Mouse (Mus musculus) limb, embryonic 11.5 days (tissue): ENCODE measurements around the gene Slc9c1. TPM values are rescaled to one million over a fixed set of nuclear protein-coding genes. Genes with fewer than 3 reads are reported as not detected.

ENCODE experiments used
- ATAC-seq: fragments of 200-750 bp; cut with Nextera tagmentation; 2 replicates; pipeline ENCODE4 v1.8.0; 2017; ENCODE audit warnings: low read depth; ENCODE audit not compliant: insufficient number of reproducible peaks, low FRiP score, low TSS enrichment
- DNase-seq: peaks from one replicate; pipeline ENCODE4 v3.0.0-alpha.2; 2015; ENCODE audit warnings: low spot score
- H3K27ac ChIP-seq: fragments of 300-500 bp; sonication (generic); replicated peaks from 2 replicates; pipeline ENCODE4 v1.5.1; 2014; ENCODE audit warnings: low read depth, mild to moderate bottlenecking, low read length
- H3K27me3 ChIP-seq: fragments of 300-500 bp; sonication (generic); 2 replicates; pipeline ENCODE4 v1.6.1; 2014; ENCODE audit warnings: mild to moderate bottlenecking, low read length, mixed read lengths; ENCODE audit not compliant: control insufficient read depth, insufficient read depth
- H3K36me3 ChIP-seq: fragments of 300-500 bp; sonication (generic); 2 replicates; pipeline ENCODE4 v1.6.1; 2014; ENCODE audit warnings: mild to moderate bottlenecking, low read length, moderate library complexity, mixed read lengths; ENCODE audit not compliant: control insufficient read depth, insufficient read depth
- H3K4me1 ChIP-seq: fragments of 300-500 bp; sonication (generic); 2 replicates; pipeline ENCODE4 v1.6.1; 2014; ENCODE audit warnings: low read length, mixed read lengths; ENCODE audit not compliant: control insufficient read depth, insufficient read depth
- H3K4me2 ChIP-seq: fragments of 300-500 bp; sonication (generic); 2 replicates; pipeline ENCODE4 v1.6.1; 2014; ENCODE audit warnings: low read depth, mild to moderate bottlenecking, moderate library complexity; ENCODE audit not compliant: severe bottlenecking
- H3K4me3 ChIP-seq: fragments of 300-500 bp; sonication (generic); 2 replicates; pipeline ENCODE4 v1.5.1; 2014; ENCODE audit warnings: low read depth, low read length
- H3K9ac ChIP-seq: fragments of 300-500 bp; sonication (generic); 2 replicates; pipeline ENCODE4 v1.6.1; 2014; ENCODE audit warnings: mild to moderate bottlenecking, low read length
- H3K9me3 ChIP-seq: fragments of 300-500 bp; sonication (generic); 2 replicates; pipeline ENCODE4 v1.6.1; 2016; ENCODE audit warnings: low read length; ENCODE audit not compliant: control insufficient read depth
- WGBS: fragments of 180-500 bp; shearing (Covaris S2); extraction: QIAGEN DNeasy Blood & Tissue Kit; methylation state at CpG from one replicate; pipeline ENCODE4 v1.1.7; 2014; 5-methylcytosine and 5-hydroxymethylcytosine counted together
- polyA plus RNA-seq: library from polyadenylated mRNA; unstranded; fragments of >200 nt; fragmentation: Nextera tagmentation; extraction: Ambion mirVana; gene quantifications from 2 replicates; pipeline ENCODE4 v1.2.1, GENCODE M21; 2014

Slc9c1 gene
- polyA plus RNA-seq, 1 experiment from 2014 or later = not detected

GRCm38 (mm10) chr16:45630347-45630960, 95.3 kb downstream of the Slc9c1 start:
- no peaks in the 10 kb centered on the region for H3K27me3 ChIP-seq
- no peak overlapping the region for H3K27ac ChIP-seq
- ATAC-seq = no peak
- no peaks in the 10 kb centered on the region for H3K36me3 ChIP-seq
- no peaks in the 10 kb centered on the region for H3K9me3 ChIP-seq
- H3K4me3 ChIP-seq = no peak overlapping the region
- 52% methylated on average over 5 of the region's 5 CpGs for WGBS
- H3K4me1 ChIP-seq = no peaks in the 10 kb centered on the region
- H3K4me2 ChIP-seq = no peak overlapping the region
- DNase-seq = peak; percentile 74
- H3K9ac ChIP-seq = no peak overlapping the region

GRCm38 (mm10) chr16:45632420-45632819, 97.3 kb downstream of the Slc9c1 start:
- H3K9me3 ChIP-seq = no peaks in the 10 kb centered on the region
- no peaks in the 10 kb centered on the region for H3K4me1 ChIP-seq
- H3K36me3 ChIP-seq = no peaks in the 10 kb centered on the region
- no peak overlapping the region for H3K4me2 ChIP-seq
- H3K27ac ChIP-seq = no peak overlapping the region
- no peak for ATAC-seq
- H3K4me3 ChIP-seq = no peak overlapping the region
- WGBS = 82% methylated on average over 4 of the region's 4 CpGs
- no peak for DNase-seq
- no peak overlapping the region for H3K9ac ChIP-seq
- no peaks in the 10 kb centered on the region for H3K27me3 ChIP-seq

DNA sequence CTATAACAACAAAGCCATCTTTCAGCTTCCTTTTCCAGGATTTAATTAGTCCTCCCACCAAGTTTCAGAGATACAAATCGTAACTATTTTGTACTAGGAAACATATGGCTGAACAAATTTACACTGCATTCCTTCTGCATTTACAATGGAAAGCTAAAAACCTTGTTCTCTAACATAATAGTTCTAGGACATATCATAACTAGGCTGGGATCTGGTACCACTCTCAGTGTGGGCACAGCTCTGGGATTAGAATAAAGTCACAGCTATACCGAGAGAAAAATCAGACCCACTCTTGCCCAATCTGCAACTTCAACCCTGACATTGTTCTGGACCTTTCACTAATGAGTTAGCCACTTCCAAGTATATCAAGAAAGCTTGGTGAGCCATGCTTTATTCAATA, 100.7 kb downstream of the Slc9c1 start:
- Histone ChIP-seq H3K9ac (no peak overlapping the region), H3K4me3 (no peak overlapping the region), H3K36me3 (no peaks in the 10 kb centered on the region), H3K4me2 (no peak overlapping the region), H3K9me3 (no peaks in the 10 kb centered on the region), H3K4me1 (no peaks in the 10 kb centered on the region), H3K27me3 (no peaks in the 10 kb centered on the region), H3K27ac (no peak overlapping the region)
- DNase-seq = no peak
- no peak for ATAC-seq
- WGBS = 90% methylated on average over 2 of the region's 2 CpGs

DNA sequence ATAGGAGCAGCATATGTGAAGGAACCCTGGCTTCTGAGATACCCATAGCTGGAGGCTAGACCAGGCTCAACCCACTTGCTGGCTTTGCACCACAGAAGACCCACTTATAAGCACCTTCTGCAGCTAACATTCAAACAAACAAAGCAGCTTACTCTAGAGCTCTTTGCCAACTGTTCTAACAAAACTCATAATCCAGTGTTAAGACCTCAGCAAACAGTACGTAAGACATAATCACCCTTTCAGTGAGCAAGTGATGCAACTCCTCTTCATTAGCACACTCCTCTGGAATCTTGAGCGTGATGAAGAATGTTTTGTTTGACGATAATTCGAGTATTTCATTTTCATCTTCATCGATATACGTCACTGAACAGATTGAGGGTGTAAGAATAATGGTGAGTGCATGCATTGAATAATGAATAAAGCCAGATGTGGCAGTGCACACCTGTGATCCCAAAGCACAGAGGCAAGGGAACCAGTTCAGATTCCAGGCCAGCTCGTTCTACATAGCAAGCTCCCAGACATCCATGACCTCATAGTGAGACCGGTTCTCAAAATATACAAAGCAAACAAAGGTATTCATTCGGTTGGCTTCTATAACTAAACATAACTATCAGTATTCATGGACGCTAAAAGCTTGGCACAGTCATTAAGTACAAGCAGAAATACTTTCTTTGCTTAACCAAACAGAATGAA, 105.1 kb downstream of the Slc9c1 start:
- Histone ChIP-seq H3K27ac (no peak overlapping the region), H3K9me3 (no peaks in the 10 kb centered on the region), H3K9ac (no peak overlapping the region), H3K4me2 (no peak overlapping the region), H3K27me3 (no peaks in the 10 kb centered on the region), H3K4me3 (no peak overlapping the region), H3K36me3 (no peaks in the 10 kb centered on the region), H3K4me1 (no peaks in the 10 kb centered on the region)
- DNase-seq (no peak), ATAC-seq (no peak)
- 88% methylated on average over 10 of the region's 10 CpGs for WGBS

DNA sequence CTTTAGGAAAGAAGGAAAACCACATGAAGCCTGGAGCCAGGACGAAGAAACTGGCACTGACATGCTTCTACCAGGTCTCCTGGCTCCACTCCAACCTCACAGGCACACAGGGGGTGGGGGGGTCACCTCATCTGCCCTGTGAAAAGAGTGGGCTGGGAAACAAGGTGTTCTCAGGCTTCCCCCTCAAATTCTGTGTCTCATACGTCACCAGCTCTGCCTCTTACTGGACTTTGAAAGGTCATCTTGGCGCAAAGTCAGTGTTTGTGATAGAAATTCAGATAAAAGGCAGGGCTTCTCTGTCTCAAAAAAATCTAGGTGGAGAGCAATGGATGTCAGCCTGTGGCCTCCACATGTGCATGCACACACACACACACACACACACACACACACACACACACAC, 106.2 kb downstream of the Slc9c1 start:
- no peak overlapping the region for H3K27ac ChIP-seq
- H3K4me3 ChIP-seq = no peak overlapping the region
- WGBS = 82% methylated on average over 3 of the region's 3 CpGs
- H3K4me2 ChIP-seq = no peak overlapping the region
- ATAC-seq = no peak
- no peaks in the 10 kb centered on the region for H3K27me3 ChIP-seq
- no peaks in the 10 kb centered on the region for H3K4me1 ChIP-seq
- no peak for DNase-seq
- no peaks in the 10 kb centered on the region for H3K9me3 ChIP-seq
- no peak overlapping the region for H3K9ac ChIP-seq
- H3K36me3 ChIP-seq = no peaks in the 10 kb centered on the region

GRCm38 (mm10) chr16:45643944-45644343, 108.8 kb downstream of the Slc9c1 start:
- ATAC-seq = no peak
- Histone ChIP-seq H3K4me2 (no peak overlapping the region), H3K27ac (no peak overlapping the region), H3K36me3 (no peaks in the 10 kb centered on the region), H3K4me1 (no peaks in the 10 kb centered on the region), H3K27me3 (no peaks in the 10 kb centered on the region), H3K9me3 (no peaks in the 10 kb centered on the region), H3K9ac (no peak overlapping the region), H3K4me3 (no peak overlapping the region)
- no peak for DNase-seq
- WGBS = 94% methylated on average over 3 of the region's 3 CpGs

- Histone ChIP-seq H3K27me3 (no peaks in the 10 kb centered on the region), H3K9me3 (no peaks in the 10 kb centered on the region), H3K9ac (no peak overlapping the region), H3K27ac (no peak overlapping the region), H3K4me1 (no peaks in the 10 kb centered on the region), H3K4me3 (no peak overlapping the region), H3K36me3 (no peaks in the 10 kb centered on the region), H3K4me2 (no peak overlapping the region)
- ATAC-seq = no peak
- WGBS = 70% methylated on average over 6 of the region's 6 CpGs
- no peak for DNase-seq
Measured at GRCm38 (mm10) chr16:45644380-45644779, 109.3 kb downstream of the Slc9c1 start.

- Histone ChIP-seq H3K27ac (no peak overlapping the region), H3K9me3 (no peaks in the 10 kb centered on the region), H3K9ac (no peak overlapping the region), H3K27me3 (0 out of 2 replicates have a peak, but pooled peaks cover 6% of the 10 kb centered on the region), H3K36me3 (no peaks in the 10 kb centered on the region), H3K4me3 (no peak overlapping the region), H3K4me2 (no peak overlapping the region), H3K4me1 (no peaks in the 10 kb centered on the region)
- ATAC-seq = no peak
- no peak for DNase-seq
- WGBS = 54% methylated on average over 2 of the region's 2 CpGs
Measured at GRCm38 (mm10) chr16:45651497-45651896, 116.4 kb downstream of the Slc9c1 start.
